Mouse (Mus musculus): ENCODE results near the gene Pgpep1. TPM values are rescaled to one million over a fixed set of nuclear protein-coding genes. Genes with fewer than 3 reads are reported as not detected.

Gene Pgpep1
- total RNA-seq, 2 experiments from 2014 or later = 21.1 to 25.1 TPM

DNA sequence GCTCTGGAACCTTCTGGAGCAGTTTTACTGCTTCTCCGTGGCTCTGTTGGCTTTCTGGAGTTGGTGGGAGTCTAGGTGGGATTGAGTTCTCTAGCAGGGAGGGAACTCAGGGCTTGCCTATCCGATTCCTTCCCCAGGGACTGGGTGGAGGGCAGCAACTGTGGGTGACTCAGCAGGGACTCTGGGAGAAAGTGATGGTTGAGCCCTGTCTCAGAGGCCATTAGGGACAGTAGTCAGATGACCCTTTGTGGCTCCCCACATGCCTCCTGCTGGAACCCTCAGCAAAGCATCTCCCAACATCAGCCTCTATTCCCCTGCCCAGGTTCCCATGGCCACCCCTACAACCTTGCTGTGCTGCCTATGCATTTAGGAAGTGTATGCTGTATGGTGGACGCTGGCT, 17.2 kb downstream of the Pgpep1 start:
- DNase-seq (ENCODE audit: extremely low spot score in 1 of 2, low spot score in 1 of 2) = no peak

DNA sequence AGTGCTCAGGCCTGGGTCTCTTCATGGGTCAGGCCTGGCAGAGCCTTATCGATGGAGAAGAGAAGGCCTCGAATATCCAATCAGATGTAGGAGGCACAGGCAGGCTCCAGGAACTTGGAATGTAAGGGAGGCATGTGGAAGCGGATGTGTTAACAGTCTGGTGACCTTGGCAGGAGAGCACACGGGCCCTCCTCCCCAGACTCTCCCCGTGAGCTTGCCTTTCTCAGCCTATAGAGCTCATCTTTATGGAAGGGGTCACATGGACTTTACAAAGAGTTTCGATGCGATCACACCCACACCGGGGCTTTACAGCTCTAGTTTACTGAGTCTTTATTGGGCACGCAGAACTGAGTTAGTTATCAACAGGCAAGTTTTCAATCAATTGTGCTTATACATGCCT, 21.4 kb downstream of the Pgpep1 start:
- DNase-seq (ENCODE audit: extremely low spot score in 1 of 2, low spot score in 1 of 2) = no peak

DNA sequence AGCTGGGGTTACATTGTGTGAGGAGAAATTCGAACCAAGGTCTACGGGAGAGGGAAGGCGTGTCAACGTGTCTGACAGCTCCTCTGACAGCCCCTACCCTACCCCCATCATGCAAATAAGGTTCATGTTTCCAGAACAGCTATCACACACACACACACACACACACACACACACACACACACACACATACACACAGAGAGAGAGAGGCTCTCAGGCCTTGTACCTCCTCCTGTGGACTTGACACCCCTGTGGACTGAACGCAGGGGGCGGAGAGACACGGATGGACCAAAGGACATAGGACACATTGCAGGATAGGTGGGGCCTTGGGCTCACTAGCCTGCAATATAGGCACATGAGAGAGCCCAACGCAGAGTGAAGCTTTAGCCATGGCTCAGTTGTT, 23.4 kb downstream of the Pgpep1 start:
- DNase-seq (ENCODE audit: extremely low spot score in 1 of 2, low spot score in 1 of 2) = no peak

DNA sequence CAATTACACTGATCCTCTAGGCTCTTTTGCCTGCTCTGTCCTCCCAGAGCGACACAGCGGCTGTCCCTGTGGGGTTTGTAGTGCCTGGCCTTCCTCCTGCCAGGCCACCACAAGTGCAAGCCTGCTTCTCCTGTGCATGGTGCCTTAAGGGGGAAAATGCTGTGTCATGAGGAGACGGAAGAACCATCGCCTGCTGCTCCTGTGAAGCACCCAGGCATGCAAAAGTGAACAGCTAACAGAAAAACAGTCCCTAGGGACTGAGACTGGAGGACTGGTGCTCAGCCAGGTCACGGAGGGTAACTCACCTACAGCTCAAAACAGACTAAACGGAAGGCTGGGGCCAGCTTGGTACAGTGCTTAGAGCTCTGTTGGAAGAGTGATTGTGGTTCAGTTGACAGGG, 24.7 kb downstream of the Pgpep1 start:
- no peak for DNase-seq (ENCODE audit: extremely low spot score in 1 of 2, low spot score in 1 of 2)

DNA sequence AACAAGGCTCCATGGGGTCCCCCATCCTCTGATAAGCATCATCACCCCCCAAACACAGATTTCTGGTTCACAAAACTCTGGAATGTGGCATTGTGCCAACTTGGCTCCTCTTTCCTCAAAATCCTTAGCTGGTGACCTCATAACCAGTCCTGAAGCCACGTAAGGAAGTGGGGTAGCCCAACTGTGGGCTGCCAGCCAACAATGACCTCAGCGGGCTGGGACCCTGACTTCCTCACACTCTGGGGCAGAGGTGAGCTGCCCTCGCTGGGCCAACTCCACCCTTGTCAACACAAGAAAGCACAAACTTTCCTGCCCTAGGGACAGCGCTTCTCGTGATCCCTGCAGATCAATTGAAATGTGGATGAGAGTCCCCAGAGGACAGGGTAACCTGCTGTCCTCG, 26.1 kb downstream of the Pgpep1 start:
- no peak for DNase-seq (ENCODE audit: extremely low spot score in 1 of 2, low spot score in 1 of 2)

DNA sequence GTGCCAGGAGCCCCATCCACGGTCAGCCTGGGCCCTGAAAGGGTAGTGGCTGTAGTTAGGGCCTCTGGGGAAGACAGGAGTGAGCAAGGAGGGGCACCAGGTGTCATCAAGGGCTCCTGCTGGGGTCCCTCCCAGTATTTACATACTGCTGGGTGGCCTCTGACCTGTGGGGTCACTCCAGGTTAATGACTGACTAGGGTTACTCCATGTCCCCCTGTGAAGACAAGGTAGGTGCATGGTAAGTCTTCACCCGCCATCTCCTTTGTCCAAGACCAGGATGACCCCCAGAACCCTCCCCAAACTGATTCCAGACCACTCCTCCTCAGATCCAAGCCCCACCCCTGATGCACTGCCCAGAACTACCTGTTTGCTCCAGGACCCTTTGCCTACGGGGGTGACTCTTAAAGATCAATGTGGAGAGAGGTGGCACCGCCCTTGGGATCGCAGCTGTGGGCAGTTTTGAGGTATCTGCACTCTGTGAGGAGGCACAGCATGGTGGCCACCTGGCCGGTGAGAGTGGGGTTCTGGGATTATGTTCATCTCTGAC, 27.8 kb downstream of the Pgpep1 start, which contains the start of gene Gdf15:
Gene Gdf15 (minus strand): TSS at position 111 of the 547 bp plus-strand sequence.
- no peak for DNase-seq (ENCODE audit: extremely low spot score in 1 of 2, low spot score in 1 of 2)

DNA sequence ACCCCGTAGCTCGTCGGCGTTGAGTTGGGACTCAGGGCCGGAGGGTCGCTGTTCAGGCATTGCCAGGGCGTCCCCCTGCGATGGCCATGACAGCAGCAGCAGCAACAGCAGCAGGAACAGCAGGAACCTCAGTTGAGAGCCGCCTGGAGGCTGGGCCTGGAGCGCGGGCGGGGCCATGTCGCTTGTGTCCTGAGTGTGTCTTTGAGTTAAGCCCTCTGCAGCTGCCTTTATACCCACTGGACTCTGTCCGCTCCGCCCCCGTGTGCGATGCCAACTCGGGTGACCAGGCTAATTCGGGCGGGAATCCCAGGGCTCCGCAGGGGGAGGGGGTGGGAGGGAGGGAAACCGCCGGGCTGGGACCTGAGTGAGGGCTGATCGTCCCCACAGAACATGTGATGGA, 28.8 kb downstream of the Pgpep1 start:
- no peak for DNase-seq (ENCODE audit: extremely low spot score in 1 of 2, low spot score in 1 of 2)

DNA sequence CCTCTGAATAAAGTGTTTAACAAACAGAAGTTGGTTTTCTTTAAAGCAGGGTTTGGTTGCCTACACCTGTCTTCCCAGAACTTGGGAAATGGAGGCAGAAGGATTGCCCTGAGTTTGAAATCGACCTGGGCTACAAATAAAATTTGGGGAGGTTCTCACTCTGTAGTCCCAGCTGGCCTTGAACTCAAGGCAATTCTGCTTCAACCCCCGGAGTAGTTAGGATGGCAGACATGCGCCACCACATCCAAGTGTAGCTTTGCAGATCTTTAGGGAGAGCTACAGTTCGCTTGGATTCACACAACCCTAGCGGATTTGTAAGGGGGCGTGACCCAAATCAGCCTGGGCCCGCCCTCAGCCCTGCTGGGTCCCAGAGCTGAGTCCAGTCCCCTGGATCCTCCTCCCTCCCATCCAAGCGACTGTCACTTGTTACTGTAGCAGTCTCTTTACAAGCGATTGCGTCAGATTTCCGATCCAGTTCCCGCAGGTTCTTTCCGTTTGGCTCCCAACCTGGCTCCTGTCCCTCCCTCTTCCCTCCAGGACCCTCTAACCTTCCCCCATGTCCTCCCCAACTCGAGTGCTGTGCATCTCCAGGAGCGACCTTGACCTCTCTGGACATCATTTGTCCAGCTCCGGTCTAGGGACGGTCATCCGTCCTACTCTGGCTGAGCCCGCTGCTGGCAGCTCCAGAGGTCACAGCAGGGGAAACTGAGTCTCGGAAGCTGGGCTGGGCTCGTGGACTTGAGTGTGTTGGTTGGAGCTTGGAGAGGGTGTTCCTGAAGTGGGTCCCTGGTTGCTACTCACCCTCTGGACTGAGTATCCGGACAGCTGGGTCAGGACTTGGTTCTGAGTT, 29.4 kb downstream of the Pgpep1 start:
- no peak for DNase-seq (ENCODE audit: extremely low spot score in 1 of 2, low spot score in 1 of 2)

DNA sequence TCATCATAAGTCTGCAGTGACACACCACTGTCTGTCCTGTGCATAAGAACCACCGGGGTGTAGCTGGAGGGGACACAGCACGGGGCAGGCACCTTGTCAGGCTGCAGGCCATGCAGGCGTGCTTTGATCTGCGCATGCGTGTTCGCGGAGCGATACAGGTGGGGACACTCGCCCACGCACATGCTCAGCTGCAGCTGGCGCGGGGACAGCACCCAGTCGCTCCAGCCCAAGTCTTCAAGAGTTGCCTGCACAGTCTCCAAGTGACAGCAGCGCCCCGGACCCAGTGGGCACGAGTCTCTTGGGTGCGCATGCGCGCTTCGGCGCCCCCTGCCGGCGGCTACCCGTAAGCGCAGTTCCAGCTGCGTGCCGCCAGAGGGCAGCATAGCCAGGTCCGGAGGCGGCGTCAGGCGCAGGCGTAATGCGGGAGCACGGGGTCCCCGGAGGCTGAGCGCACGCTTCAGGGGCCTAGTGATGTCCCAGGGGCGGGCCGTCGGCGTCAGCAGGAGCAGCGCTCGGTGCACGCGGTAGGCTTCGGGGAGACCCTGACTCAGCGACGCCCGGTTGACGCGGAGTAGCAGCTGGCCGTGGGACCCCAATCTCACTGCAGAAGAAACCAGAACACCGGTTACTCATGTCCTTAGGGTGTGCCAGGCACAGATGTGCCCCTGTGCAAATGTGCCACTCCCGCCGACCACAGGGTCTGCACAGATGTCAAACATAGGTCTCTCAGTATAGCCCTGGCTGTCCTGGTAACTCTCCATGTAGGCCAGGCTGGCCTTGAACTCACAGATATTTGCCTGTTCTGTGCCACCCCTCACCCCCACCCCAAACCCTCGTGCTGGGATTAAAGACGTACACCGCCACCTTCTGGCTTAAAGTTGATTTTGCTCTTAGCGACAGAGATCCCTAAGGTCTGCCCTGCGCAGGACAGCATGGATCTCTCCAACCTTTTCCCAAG, 30.3 kb downstream of the Pgpep1 start:
- DNase-seq (ENCODE audit: extremely low spot score in 1 of 2, low spot score in 1 of 2) = peak; percentile 82 to 94

DNA sequence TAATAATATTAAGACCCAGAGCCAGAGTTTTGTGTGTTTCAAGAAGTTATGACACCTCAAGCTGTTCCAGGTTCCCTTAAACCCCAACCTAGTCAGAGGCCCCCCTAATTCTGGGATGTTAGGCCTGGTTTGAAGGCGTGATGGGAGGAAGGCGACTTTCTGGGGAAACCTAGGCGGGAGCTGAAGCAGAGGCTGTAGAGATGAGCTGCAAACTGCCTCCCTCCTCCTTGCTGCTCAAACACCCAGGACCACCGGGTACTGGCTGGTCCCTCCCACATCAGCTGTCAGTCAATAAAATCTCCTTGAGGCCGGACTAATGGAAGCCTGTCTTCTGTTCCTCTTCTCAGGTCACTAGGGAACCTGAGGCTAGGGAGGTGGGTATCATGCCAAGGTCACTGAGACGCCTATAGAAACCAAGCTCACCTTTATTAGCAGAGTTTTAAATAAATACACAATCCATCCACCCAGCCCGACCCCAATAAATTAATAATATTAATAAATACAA, 31.1 kb downstream of the Pgpep1 start:
- no peak for DNase-seq (ENCODE audit: extremely low spot score in 1 of 2, low spot score in 1 of 2)

DNA sequence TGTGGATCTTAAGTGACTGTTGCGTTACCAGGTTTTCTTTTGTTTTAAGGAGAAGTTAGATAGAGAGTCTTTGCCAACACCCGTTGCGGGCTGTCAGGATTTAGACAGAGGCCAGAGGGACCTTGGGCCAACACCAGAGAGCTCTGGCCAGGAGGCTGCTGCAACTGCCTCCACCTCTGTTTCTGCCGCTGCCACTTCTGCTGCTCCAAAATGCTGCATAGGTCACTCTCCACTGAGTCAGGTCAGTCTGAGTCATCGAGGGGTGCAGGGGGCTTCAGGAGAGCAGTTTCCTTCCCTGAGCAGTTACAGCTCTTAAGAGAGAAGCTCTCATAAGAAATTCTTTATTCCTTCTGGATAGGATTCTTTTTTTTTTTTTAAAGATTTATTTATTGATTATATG, 33.1 kb downstream of the Pgpep1 start:
- DNase-seq (ENCODE audit: extremely low spot score in 1 of 2, low spot score in 1 of 2) = no peak

DNA sequence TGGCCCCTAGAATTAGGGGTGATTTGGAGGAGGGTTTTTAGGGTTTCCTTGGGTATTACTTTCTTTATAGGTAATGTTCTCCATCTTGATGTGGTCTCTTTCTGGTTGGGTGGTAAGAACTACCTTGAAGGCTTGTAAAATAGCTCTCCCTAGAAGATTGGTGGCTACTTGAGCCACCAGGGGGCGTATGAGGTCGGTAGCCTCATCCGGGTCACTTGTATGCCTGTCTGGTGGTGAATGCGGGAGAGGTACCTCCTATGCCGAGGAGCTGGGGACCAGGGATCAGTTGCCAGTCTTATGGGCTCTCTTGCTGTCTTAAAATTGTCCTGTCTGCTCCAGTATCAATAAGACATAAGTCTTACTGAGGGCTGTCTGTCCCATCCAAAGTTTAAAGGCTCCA, 35.1 kb downstream of the Pgpep1 start:
- DNase-seq (ENCODE audit: extremely low spot score in 1 of 2, low spot score in 1 of 2) = peak in 1 of 2 experiments; percentile 37

DNA sequence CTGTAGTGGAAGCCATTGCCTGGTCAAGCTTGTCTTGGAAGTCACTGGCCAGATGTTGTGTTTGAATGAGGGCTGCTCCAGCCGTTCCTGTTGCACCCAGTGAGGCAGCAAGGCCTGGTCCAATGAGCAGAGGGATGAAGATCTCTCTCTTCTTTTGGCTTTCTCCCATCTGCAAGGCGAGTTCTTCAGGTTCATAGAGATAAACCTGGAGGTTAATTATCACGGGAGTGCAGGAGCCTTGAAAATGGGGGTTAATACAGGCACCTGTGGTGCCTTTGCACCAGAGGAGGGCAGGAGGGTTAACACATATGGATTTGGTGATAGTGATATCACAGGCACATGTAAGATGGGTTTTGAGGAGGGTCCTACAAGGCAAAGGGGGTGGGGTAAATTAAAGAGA, 38.0 kb downstream of the Pgpep1 start:
- no peak for DNase-seq (ENCODE audit: extremely low spot score in 1 of 2, low spot score in 1 of 2)

DNA sequence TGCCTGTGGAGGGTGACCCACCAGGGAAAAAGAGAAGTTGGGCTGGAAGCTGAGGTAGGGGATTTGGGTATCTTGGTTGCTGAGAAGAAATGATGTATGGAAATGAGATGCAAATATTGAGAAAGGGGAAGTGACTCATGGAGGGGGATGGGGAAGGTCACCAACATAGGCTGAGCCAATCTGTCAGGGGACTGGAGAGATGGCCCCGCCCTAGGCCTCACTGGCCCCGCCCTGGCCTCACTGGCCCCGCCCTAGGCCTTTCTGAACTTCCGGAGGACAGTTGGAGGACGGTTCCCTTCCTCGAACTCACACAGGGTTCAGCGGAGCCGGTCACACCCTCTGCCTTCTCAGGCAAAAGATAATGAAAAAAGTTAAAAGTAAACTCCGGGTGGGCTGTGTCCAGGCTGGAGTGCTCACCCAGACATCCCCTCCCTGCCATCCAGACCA, 41.3 kb downstream of the Pgpep1 start:
- no peak for DNase-seq (ENCODE audit: extremely low spot score in 1 of 2, low spot score in 1 of 2)

DNA sequence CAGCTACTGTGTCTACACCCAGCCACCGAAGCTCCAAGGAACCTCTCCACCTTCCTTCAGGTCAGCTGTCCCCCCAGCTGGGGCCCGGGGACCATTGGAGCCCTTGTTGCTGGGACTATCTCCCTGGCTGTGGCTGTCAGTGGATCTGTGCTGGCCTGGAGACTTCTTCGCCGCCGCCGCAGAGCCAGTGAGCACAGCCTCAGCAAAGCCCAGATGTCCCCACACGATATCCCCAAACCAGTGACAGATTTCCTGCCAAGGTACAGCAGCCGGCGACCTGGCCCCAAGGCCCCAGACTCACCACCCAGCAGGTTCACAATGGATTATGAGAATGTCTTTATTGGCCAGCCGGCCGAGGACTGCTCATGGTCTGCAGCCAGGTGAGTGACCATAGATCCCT, 42.2 kb downstream of the Pgpep1 start:
- DNase-seq (ENCODE audit: extremely low spot score in 1 of 2, low spot score in 1 of 2) = no peak

DNA sequence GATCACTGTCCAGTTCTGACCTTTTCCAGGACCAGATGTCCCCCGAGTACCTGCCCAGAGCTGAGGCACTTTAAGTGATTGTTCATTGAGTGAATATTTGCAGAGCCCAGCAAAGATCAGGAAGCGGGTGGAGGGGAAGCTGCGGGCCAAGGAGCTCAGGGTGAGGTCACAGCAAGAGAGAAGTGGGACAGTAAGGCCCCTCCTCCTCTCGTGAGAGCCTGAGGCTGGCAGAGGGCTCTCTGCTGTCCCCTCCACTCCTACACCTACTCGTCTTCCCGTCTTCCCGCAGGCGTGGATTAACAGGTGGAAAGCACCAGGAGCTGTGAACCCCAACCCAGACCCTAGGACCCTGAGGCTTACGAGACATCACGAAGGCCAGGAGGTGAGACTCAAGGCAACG, 43.5 kb downstream of the Pgpep1 start:
- no peak for DNase-seq (ENCODE audit: extremely low spot score in 1 of 2, low spot score in 1 of 2)

DNA sequence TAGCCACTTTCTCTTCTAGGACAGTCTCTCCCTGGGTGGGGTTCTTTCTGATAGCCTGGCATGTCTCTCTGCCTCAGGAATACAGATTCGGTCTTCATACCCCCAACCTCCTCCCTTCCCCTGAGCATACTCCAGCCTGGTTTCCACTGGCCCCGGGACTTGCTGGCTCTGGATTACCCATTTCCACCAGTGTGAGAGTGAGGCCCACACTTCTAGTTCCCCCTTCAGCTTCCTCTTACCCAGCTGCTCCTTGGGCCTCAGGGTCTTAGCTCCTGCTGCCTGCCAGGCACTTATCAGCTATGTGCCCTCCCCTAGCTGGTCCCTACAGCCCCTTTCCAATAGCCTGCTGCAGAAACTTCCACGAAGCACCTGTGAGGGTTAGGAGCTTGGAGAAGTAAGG, 44.3 kb downstream of the Pgpep1 start, which contains the start of gene Lrrc25:
Gene Lrrc25 (plus strand): TSS at position 262 of the 400 bp plus-strand sequence.
- DNase-seq (ENCODE audit: extremely low spot score in 1 of 2, low spot score in 1 of 2) = no peak

DNA sequence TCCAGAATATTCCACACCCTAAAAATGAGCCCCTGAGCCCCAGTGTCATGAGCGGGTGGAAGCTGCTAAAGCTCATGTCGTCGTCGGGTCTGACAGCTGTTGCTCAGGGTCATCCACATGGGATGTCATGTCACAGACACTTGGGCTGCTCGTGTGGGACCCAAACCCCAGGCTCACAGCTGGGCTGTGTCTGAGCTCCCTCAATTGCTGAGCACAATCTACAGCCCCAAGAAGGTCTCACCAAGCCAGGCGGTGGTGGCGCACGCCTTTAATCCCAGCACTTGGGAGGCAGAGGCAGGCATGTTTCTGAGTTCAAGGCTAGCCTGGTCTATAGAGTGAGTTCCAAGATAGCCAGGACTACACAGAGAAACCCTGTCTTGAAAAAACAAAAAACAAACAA, 44.9 kb downstream of the Pgpep1 start:
- no peak for DNase-seq (ENCODE audit: extremely low spot score in 1 of 2, low spot score in 1 of 2)

DNA sequence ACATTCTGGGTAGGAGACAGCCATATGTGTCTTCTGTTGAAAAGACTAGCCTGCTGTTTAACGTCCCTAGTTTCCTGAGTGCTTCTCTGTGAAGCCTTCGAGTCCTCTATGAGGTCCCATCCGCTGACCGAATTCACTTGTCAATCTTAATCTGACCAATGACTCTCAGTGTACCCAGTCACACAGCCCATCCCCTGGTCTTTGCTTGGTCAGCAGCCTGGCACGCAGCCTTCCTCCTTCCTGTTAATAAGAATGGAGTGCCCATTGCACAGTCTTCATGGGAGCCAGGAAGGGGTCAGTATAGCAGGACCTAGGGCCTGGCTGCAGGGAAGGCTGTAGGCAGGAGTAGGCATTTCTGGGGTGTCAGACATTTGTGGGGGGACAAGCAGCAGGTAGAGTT, 45.7 kb downstream of the Pgpep1 start:
- no peak for DNase-seq (ENCODE audit: extremely low spot score in 1 of 2, low spot score in 1 of 2)

DNA sequence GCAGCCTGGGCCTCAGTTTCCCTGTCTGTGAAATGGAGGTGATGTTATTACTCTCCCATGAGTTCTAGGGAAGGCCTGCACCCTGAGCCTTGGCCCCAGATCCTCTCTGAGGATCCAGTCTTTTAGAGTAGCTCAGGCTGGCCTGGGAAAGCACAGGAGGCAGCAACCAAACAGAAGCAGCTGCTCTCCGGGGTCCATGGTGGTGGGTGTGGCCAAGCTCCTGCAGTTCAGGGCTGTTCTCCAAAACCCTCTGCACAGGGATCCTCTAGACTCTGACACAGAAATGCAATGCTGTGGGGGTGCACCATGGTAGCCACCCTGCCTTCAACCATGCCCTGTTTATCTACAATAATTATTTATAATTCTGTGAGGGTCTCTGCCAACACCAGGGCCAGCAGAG, 46.4 kb downstream of the Pgpep1 start:
- DNase-seq (ENCODE audit: extremely low spot score in 1 of 2, low spot score in 1 of 2) = no peak

DNA sequence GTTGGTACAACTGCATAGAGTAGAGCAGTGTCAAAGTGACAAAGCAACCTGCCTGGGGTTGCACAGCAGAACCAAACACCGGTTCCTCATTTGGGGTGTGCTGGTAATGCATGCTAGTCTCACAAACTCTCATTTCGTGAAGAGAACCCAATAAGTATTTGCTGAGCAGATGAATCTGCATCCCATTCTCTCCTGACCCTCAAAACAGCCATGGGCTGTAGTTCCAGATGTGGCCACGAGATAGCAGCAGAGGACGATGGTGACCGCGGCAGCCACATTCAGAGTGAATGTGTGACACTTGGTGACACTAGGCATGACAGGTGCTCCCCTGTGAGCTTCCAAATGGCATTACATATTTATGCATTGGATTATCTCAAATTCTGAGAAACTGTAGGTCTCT, 48.3 kb downstream of the Pgpep1 start:
- DNase-seq (ENCODE audit: extremely low spot score in 1 of 2, low spot score in 1 of 2) = peak; percentile 79 to 92

Measured in layer of hippocampus, postnatal 25 days (tissue).